Mouse (Mus musculus) liver, embryonic 13.5 days (tissue): ENCODE measurements at regions not wholly inside any gene's neighbourhood (a gene's known extent, or its start where the extent isn't known, plus 50 kb on each side); places are given as distances from the start of the nearest gene placed in this dataset.

Experiments used
- ATAC-seq: fragments of 200-750 bp; cut with Nextera tagmentation; 2 replicates; pipeline ENCODE4 v1.8.0; 2017; ENCODE audit warnings: low read depth, mild to moderate bottlenecking, moderate number of reproducible peaks, moderate library complexity
- DNase-seq: peaks from one replicate; pipeline ENCODE4 v3.0.0; 2022
- H3K27ac ChIP-seq: fragments of 300-500 bp; sonication (generic); 2 replicates; pipeline ENCODE4 v1.5.1; 2015; ENCODE audit warnings: moderate library complexity, mild to moderate bottlenecking, inconsistent platforms
- H3K27me3 ChIP-seq: fragments of 300-500 bp; sonication (generic); 2 replicates; pipeline ENCODE4 v1.6.1; 2015; ENCODE audit warnings: mild to moderate bottlenecking, inconsistent platforms
- H3K36me3 ChIP-seq: fragments of 300-500 bp; sonication (generic); 2 replicates; pipeline ENCODE4 v1.6.1; 2015; ENCODE audit warnings: mild to moderate bottlenecking, inconsistent platforms
- H3K4me1 ChIP-seq: fragments of 300-500 bp; sonication (generic); replicated peaks from 2 replicates; pipeline ENCODE4 v1.6.1; 2015; ENCODE audit warnings: inconsistent platforms
- H3K4me2 ChIP-seq: fragments of 300-500 bp; sonication (generic); 2 replicates; pipeline ENCODE4 v1.6.1; 2015; ENCODE audit warnings: inconsistent platforms, mild to moderate bottlenecking, moderate library complexity
- H3K4me3 ChIP-seq: fragments of 300-500 bp; sonication (generic); replicated peaks from 2 replicates; pipeline ENCODE4 v1.5.1; 2015; ENCODE audit warnings: mild to moderate bottlenecking, inconsistent platforms
- H3K9ac ChIP-seq: fragments of 300-500 bp; sonication (generic); 2 replicates; pipeline ENCODE4 v1.6.1; 2015; ENCODE audit warnings: mild to moderate bottlenecking, inconsistent platforms
- H3K9me3 ChIP-seq: fragments of 300-500 bp; sonication (generic); replicated peaks from 2 replicates; pipeline ENCODE4 v1.6.1; 2016; ENCODE audit warnings: inconsistent platforms
- WGBS: fragments of 180-500 bp; shearing (Covaris S2); methylation state at CpG from one replicate; pipeline ENCODE4 v1.1.7; 2015; ENCODE audit not compliant: insufficient replicate concordance; 5-methylcytosine and 5-hydroxymethylcytosine counted together

DNA sequence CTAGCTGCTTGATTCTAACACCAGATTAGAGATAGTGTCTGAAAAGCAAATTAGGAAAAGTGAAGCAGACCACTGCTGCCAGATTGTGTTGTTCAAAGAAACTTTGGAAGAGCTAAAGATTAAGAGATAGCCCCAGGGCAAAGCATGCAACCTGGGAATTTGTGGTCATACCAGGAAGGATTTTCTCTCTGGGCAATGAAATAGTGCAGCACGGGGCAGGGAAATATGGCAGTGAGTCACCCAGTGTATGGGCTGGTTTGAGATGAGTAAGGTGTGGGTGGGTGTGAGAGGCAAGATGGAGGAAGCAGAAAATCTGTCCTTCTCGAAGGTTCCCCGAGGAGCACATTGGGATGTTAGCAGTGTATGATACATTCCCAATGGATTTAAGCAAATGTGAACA, 155.9 kb upstream of the Cdkn2b start:
- H3K4me1 ChIP-seq: peaks cover 10% of the 10 kb centered on the region
- no peak overlapping the region for H3K9ac ChIP-seq
- no peak for DNase-seq
- H3K27ac ChIP-seq: no peak overlapping the region
- H3K27me3 ChIP-seq: no peaks in the 10 kb centered on the region
- 75% methylated on average over 3 of the region's 3 CpGs for WGBS
- no peak for ATAC-seq
- H3K36me3 ChIP-seq: no peaks in the 10 kb centered on the region
- H3K4me2 ChIP-seq: no peak overlapping the region
- H3K4me3 ChIP-seq: no peak overlapping the region
- no peaks in the 10 kb centered on the region for H3K9me3 ChIP-seq

DNA sequence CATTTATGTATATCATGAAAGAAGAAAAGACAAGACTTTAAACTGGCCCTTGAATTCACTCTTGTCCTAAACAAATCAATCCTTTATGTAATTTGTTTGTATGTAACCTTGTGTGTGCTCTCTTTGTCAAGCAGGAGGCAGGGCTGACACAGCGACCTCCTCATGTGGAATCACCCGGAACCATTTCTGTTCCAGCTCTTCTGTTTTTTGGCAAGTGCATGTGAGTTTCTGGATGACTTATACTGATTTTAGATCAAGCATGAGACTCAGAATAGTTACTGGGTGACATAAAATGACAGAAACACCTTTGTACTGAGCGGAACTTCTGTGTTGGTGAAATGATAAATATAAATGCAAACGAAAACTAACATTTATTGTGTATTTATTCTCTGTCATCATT, 152.3 kb upstream of the Cdkn2b start:
- whole genome bisulfite sequencing: 78% methylated on average over 4 of the region's 4 CpGs

DNA sequence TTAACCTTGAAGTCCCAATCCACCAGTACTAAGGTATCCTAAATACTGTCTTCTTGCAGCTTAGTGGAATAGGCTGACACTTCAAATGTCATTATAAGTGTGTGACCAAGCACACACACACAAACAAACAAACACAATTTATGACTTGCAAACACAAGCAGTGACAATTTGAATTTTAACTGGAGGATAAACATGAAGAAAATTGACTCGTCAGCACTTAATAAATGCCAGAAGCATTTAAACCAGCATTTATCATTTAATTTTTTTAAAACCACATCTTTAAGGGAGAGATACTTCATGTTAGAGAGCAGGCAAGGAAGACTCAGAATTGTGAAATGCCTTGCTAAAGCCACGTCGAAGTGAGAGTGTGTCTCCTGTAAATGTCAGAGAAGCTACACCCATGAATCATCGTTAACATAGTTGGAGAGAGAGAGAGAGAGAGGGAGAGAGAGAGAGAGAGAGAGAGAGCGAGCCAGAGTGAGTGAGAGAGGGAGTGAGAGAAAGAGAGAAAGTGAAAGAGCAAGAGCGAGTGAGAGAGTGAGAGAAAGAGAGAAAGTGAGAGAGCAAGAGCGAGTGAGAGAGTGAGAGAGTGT, 149.4 kb upstream of the Cdkn2b start:
- ATAC-seq: no peak
- Histone ChIP-seq H3K36me3 (no peaks in the 10 kb centered on the region), H3K4me2 (no peak overlapping the region), H3K4me3 (no peak overlapping the region), H3K9me3 (no peaks in the 10 kb centered on the region), H3K9ac (no peak overlapping the region), H3K27me3 (no peaks in the 10 kb centered on the region), H3K4me1 (0 out of 2 replicates have a peak, but pooled peaks cover 3% of the 10 kb centered on the region), H3K27ac (no peak overlapping the region)
- no peak for DNase-seq
- WGBS: 65% methylated on average over 7 of the region's 7 CpGs

More for the DNA sequence above, 152.3 kb upstream of the Cdkn2b start:
- H3K9ac ChIP-seq: no peak overlapping the region
- H3K4me3 ChIP-seq: no peak overlapping the region
- H3K27me3 ChIP-seq: no peaks in the 10 kb centered on the region
- H3K4me1 ChIP-seq: 0 out of 2 replicates have a peak, but pooled peaks cover 3% of the 10 kb centered on the region
- no peaks in the 10 kb centered on the region for H3K9me3 ChIP-seq
- H3K27ac ChIP-seq: no peak overlapping the region
- DNase-seq (no peak), ATAC-seq (no peak)
- no peaks in the 10 kb centered on the region for H3K36me3 ChIP-seq
- H3K4me2 ChIP-seq: no peak overlapping the region

DNA sequence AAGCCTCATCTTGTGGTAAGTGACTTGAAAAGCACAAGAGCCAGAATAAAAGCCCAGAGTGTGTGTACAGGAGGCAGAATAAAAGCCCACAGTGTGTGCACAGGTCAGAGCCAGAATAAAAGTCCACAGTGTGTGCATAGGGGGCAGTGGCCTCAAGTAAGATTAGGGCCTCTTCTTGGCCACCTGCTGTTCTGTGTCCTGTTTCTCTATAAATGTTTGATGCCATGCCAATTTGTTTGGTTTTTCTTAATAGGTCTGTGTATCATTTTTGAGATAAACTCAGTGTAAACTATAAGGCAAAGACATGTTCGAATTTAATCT, 148.5 kb upstream of the Cdkn2b start:
- H3K27ac ChIP-seq: no peak overlapping the region
- no peak for ATAC-seq
- 0 out of 2 replicates have a peak, but pooled peaks cover 3% of the 10 kb centered on the region for H3K4me1 ChIP-seq
- H3K27me3 ChIP-seq: no peaks in the 10 kb centered on the region
- H3K4me2 ChIP-seq: no peak overlapping the region
- H3K9me3 ChIP-seq: no peaks in the 10 kb centered on the region
- WGBS: 65% methylated on average over 1 of the region's 1 CpGs
- DNase-seq: no peak
- no peak overlapping the region for H3K4me3 ChIP-seq
- H3K36me3 ChIP-seq: no peaks in the 10 kb centered on the region
- no peak overlapping the region for H3K9ac ChIP-seq

DNA sequence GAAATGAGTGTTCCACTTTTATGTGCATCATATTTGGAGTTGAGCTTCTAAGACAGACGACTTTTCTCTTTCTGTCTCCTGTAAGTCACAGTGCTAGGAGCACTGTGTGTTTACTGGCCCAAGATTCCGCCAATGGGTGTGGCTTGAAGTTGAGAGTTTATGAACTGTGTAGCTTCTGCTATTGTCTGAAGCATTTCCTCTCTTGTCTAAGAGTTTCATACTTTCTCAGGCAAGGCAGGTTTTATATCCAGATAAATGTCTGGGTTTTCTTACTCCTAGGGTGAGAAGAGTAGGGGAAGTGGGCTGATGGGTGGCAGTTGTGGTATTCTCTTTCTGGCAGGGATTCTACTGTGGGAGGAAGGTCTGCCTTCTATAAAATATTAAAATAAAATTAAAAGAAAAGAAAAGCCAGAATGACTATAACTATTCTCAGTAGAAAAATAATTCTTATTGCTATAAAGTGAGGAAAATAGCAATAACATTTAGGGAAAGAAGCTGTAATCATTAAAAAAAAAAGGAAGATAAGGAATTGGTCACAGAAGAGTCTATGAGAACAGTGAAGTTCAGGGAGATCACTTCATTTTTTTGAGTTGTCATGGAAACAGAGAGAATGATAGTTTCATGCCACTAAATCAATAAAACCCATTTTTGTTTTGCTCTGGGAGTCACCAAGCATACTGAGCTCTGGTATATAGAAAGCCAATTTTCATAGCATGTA, 147.9 kb upstream of the Cdkn2b start:
- DNase-seq: no peak
- WGBS: 46% methylated on average over 2 of the region's 2 CpGs
- no peak overlapping the region for H3K9ac ChIP-seq

DNA sequence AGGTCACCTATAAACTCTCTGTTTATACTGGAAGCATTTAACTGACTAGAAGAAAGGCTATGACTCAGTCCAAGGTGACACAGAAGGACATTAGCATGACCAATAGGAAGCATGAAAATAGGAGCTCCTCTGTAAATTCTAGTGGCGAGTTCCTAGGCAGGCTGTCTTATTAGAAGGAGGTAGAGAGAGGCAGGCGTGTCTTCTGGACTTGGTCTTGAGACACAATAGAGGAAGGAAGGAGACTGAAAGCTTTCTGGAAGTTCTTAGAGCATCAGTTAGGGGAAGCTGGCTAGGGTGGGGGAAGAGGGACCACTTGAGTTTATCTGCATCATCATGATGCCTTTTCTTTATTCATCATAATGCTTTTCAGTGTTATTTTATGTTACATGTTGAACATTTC, 147.0 kb upstream of the Cdkn2b start:
- Histone ChIP-seq H3K9ac (no peak overlapping the region), H3K27me3 (no peaks in the 10 kb centered on the region), H3K4me3 (no peak overlapping the region), H3K36me3 (no peaks in the 10 kb centered on the region), H3K4me1 (0 out of 2 replicates have a peak, but pooled peaks cover 3% of the 10 kb centered on the region), H3K27ac (no peak overlapping the region), H3K9me3 (no peaks in the 10 kb centered on the region), H3K4me2 (no peak overlapping the region)
- no peak for ATAC-seq
- DNase-seq: no peak
- 54% methylated on average over 2 of the region's 2 CpGs for WGBS

More for the DNA sequence above, 147.9 kb upstream of the Cdkn2b start:
- no peak for ATAC-seq
- H3K27me3 ChIP-seq: no peaks in the 10 kb centered on the region
- H3K4me1 ChIP-seq: 0 out of 2 replicates have a peak, but pooled peaks cover 3% of the 10 kb centered on the region
- H3K27ac ChIP-seq: no peak overlapping the region
- no peak overlapping the region for H3K4me3 ChIP-seq
- no peaks in the 10 kb centered on the region for H3K9me3 ChIP-seq
- no peak overlapping the region for H3K4me2 ChIP-seq
- no peaks in the 10 kb centered on the region for H3K36me3 ChIP-seq

DNA sequence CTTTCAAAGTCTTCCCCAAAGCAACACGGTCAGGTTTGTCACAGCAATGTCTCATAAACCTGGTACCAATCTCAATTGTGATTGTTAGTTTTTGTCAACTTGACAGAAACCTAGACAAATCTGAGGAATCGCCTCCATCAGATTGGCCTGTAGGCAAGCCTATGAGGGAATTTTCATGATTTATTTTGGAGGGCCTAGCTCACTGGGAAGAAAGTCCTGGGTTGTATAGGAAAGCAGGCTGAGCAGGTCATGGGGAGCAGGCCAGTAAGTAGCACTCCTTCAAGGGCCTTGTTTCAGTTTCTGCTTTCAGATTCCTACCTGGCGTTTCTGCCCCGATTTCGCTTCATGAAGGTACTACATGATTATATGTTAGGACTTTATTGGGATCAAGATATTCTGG, 144.1 kb upstream of the Cdkn2b start:
- no peaks in the 10 kb centered on the region for H3K9me3 ChIP-seq
- ATAC-seq: no peak
- H3K27ac ChIP-seq: no peak overlapping the region
- no peaks in the 10 kb centered on the region for H3K27me3 ChIP-seq
- 83% methylated on average over 5 of the region's 5 CpGs for WGBS
- no peak overlapping the region for H3K9ac ChIP-seq
- no peaks in the 10 kb centered on the region for H3K4me1 ChIP-seq
- H3K36me3 ChIP-seq: no peaks in the 10 kb centered on the region
- H3K4me2 ChIP-seq: no peak overlapping the region
- no peak overlapping the region for H3K4me3 ChIP-seq
- DNase-seq: no peak

DNA sequence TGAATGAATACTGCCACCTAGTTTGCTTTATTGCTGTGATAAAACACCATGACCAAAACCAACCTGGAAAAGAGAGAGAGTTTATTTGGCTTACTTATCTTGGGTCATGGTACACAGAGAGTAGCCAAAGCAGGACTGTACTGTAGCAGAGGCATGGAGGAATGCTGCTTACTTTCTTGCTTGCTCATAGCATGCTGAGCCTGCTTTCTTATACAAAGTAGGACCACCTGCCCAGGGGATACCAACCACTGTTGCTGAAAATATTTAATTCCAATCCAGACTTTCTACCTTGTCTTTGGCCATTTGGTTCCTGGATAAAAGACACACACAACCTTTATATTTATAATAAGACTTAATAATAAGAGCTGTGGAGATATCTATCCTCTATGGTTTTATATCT, 142.2 kb upstream of the Cdkn2b start:
- H3K27ac ChIP-seq: no peak overlapping the region
- H3K4me3 ChIP-seq: no peak overlapping the region
- DNase-seq (no peak), ATAC-seq (no peak)
- H3K4me1 ChIP-seq: no peaks in the 10 kb centered on the region
- H3K9ac ChIP-seq: no peak overlapping the region
- H3K27me3 ChIP-seq: no peaks in the 10 kb centered on the region
- no peaks in the 10 kb centered on the region for H3K9me3 ChIP-seq
- no peak overlapping the region for H3K4me2 ChIP-seq
- no peaks in the 10 kb centered on the region for H3K36me3 ChIP-seq

DNA sequence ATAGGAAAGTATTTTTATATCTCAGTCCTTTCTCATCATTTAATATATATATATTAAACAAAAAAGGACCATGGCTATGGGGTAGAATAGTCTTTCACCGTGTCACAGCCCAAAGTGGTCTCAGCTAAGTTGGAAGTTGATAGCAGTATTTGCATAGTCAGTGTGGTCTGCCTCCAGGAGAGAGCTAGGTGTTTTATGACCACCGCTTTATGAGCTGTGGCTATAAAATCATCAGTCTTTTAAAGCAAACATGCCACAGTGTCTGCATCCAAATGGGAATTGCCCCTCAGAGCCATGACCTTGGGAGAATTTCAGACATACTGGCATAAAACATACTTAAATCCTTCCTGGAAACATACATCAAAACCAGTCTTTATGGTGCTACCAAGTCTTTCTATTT, 140.9 kb upstream of the Cdkn2b start:
- no peaks in the 10 kb centered on the region for H3K27me3 ChIP-seq
- H3K4me2 ChIP-seq: no peak overlapping the region
- no peaks in the 10 kb centered on the region for H3K4me1 ChIP-seq
- no peaks in the 10 kb centered on the region for H3K36me3 ChIP-seq
- DNase-seq (no peak), ATAC-seq (no peak)
- H3K27ac ChIP-seq: no peak overlapping the region
- H3K9me3 ChIP-seq: no peaks in the 10 kb centered on the region
- no peak overlapping the region for H3K9ac ChIP-seq
- WGBS: 51% methylated on average over 2 of the region's 2 CpGs
- no peak overlapping the region for H3K4me3 ChIP-seq

DNA sequence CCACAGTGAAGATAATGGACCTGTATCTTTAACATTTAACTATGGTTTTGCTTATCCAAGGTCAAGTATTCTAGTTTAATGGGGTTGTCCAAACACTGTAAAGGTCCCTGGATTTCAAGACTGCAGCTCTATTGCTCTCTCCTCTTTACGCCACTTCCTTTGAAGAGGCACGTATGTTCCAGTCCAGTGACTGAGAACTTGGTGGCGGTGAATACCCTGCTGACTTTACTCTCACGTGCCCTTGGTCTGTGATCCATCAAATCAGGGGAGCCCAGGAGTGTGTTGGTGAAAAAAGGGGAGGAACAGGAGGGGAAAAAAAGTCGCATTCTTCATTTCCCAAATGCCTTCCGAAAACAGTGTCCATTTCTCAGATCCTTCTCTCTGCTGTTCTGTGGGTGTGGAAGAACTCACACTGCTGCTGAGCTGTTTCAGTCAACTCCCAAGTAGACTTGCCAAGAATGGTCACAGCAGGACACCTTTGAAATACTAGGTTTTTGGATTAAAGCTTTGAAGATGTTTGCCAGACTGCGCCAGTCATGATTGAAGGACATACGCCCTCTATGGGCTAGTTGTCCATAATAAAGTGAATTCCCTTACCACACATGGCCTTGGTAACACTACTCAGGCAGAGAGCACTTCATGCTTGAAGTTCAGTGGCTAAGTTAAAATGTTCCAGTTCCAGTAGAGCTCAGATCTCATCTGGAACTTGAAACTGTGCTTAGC, 136.1 kb upstream of the Cdkn2b start:
- no peaks in the 10 kb centered on the region for H3K9me3 ChIP-seq
- DNase-seq (no peak), ATAC-seq (no peak)
- no peak overlapping the region for H3K4me2 ChIP-seq
- H3K27me3 ChIP-seq: no peaks in the 10 kb centered on the region
- H3K36me3 ChIP-seq: no peaks in the 10 kb centered on the region
- WGBS: 68% methylated on average over 8 of the region's 8 CpGs
- peaks cover 14% of the 10 kb centered on the region for H3K4me1 ChIP-seq
- H3K27ac ChIP-seq: no peak overlapping the region
- H3K9ac ChIP-seq: no peak overlapping the region
- no peak overlapping the region for H3K4me3 ChIP-seq

DNA sequence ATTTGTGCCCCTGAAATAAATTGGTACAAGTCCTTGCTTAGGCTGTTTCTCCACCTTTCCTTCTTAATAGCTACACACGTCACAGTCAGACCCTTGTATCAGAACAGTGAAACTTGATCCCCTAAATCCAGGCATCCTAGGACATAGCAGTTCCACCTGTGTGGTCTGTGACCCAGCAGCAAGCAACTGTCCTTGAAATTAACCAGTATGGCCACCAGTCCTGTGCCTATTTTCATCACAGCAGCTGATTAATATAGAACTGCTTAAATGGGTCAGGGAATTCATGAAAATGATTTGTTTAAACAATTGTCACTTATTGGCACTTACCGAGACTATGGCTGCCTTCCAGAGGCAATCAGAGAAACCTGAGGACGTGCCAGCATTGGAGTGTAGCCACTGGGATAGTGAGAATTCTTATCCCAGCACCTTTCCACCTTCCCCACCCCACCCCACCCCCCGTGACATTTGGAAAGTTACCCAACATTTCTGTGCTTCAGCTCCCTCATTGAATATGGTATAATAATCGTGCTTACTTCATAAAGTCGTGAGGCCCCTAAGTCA, 135.4 kb upstream of the Cdkn2b start:
- Histone ChIP-seq H3K4me1 (peaks cover 14% of the 10 kb centered on the region), H3K9me3 (no peaks in the 10 kb centered on the region), H3K36me3 (no peaks in the 10 kb centered on the region), H3K9ac (no peak overlapping the region), H3K4me3 (no peak overlapping the region), H3K27ac (no peak overlapping the region), H3K27me3 (no peaks in the 10 kb centered on the region), H3K4me2 (no peak overlapping the region)
- WGBS: 55% methylated on average over 6 of the region's 6 CpGs
- no peak for ATAC-seq
- no peak for DNase-seq
